Mouse (Mus musculus): Measurements from ENCODE around the gene Gm20388.

Gene Gm20388

GRCm38 (mm10) chr8:120268541-120268980 is 357.9 kb downstream of the Gm20388 start:
- no peak for DNase-seq

GRCm38 (mm10) chr8:120270449-120270848 is 359.8 kb downstream of the Gm20388 start:
- no peak for DNase-seq

GRCm38 (mm10) chr8:120273430-120273829 is 362.8 kb downstream of the Gm20388 start:
- DNase-seq, result no peak

GRCm38 (mm10) chr8:120276051-120276890 is 365.6 kb downstream of the Gm20388 start:
- DNase-seq, result peak; percentile 47 to 64

- DNase-seq, result no peak
Observed at GRCm38 (mm10) chr8:120276891-120277426, 366.3 kb downstream of the Gm20388 start.

- DNase-seq, result no peak
Observed at GRCm38 (mm10) chr8:120278009-120278408, 367.4 kb downstream of the Gm20388 start.

GRCm38 (mm10) chr8:120279418-120279817 is 368.8 kb downstream of the Gm20388 start:
- DNase-seq, result no peak

GRCm38 (mm10) chr8:120281487-120281886 is 370.8 kb downstream of the Gm20388 start:
- DNase-seq, result peak; percentile 53 to 68

- DNase-seq, result no peak
Observed at GRCm38 (mm10) chr8:120282465-120282864, 371.8 kb downstream of the Gm20388 start.

GRCm38 (mm10) chr8:120284265-120284664 is 373.6 kb downstream of the Gm20388 start:
- DNase-seq, result no peak

GRCm38 (mm10) chr8:120285033-120285432 is 374.4 kb downstream of the Gm20388 start:
- peak; percentile 66 to 84 for DNase-seq

GRCm38 (mm10) chr8:120285878-120286277 is 375.2 kb downstream of the Gm20388 start:
- no peak for DNase-seq

- peak in 1 of 2 experiments; percentile 46 for DNase-seq
Observed at GRCm38 (mm10) chr8:120288122-120288908, 377.7 kb downstream of the Gm20388 start.

GRCm38 (mm10) chr8:120289191-120289590 is 378.6 kb downstream of the Gm20388 start:
- no peak for DNase-seq

GRCm38 (mm10) chr8:120289698-120290181 is 379.1 kb downstream of the Gm20388 start:
- DNase-seq, result no peak

GRCm38 (mm10) chr8:120290614-120291013 is 380.0 kb downstream of the Gm20388 start:
- DNase-seq, result no peak

GRCm38 (mm10) chr8:120291650-120292049 is 381.0 kb downstream of the Gm20388 start:
- DNase-seq, result no peak

- DNase-seq, result no peak
Observed at GRCm38 (mm10) chr8:120292316-120293107, 381.9 kb downstream of the Gm20388 start.

- no peak for DNase-seq
Observed at GRCm38 (mm10) chr8:120293421-120294357, 383.0 kb downstream of the Gm20388 start.

- no peak for DNase-seq
Observed at GRCm38 (mm10) chr8:120294982-120295870, 384.6 kb downstream of the Gm20388 start.
